15 mouse cellular contexts compared by ENCODE assay signal in the genomic region with DNA sequence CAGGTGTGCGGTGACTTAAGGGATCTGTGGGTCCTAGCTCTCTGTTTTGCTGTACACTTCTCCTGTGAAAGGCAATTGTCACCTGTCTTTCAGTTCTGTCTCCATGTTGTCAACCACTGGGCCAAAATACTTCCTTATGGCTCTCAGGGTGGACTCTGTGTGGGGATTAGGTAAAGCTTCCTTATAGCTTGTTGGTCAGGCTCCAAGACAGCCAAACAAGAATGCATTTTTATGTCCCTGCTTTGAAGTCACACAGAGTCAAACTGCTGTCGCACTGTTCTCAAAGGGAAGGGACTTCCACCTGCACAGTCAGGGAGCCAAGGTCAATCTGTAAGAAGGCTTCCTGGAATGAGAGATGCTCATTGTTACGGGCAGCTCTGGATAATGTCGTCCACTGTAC. TPM values are rescaled to one million over a fixed set of nuclear protein-coding genes. Genes with fewer than 3 reads are reported as not detected.
A peak's percentile ranks its signal among the peaks of the same experiment; 100 is the strongest.
DNase-seq lines count a peak whose midpoint lies in the region; ATAC-seq and TF ChIP-seq lines count a peak whose summit lies in the region.
"Had no signal": no experiment of that assay in that cellular context is flagged by ENCODE, and none has a peak within 500 bp of the region (broad histone marks: within the 10 kb centered on the region; RNA-seq: fewer than 3 reads in every experiment).

No protein-coding gene starts in this region.

- no peaks in the 10 kb centered on the region for H3K36me3 ChIP-seq in forebrain, embryonic 10.5 days (replicated peaks)
- H3K36me3 ChIP-seq in forebrain, embryonic 11.5 days (ENCODE audit: control insufficient read depth, insufficient read depth, low read length) = no peaks in the 10 kb centered on the region
- H3K36me3 ChIP-seq in kidney, embryonic 14.5 days (ENCODE audit: control insufficient read depth, insufficient read depth, low read length) = no peaks in the 10 kb centered on the region
- no peaks in the 10 kb centered on the region for H3K36me3 ChIP-seq in stomach, embryonic 16.5 days (ENCODE audit: control insufficient read depth, insufficient read depth, low read length)
- no peaks in the 10 kb centered on the region for H3K36me3 ChIP-seq in stomach, postnatal 0 days (ENCODE audit: control insufficient read depth, insufficient read depth, low read length)
- H3K36me3 ChIP-seq: embryonic facial prominence, embryonic 15.5 days; heart, embryonic 13.5 days; limb, embryonic 12.5 days had no signal

- peaks cover 39% of the 10 kb centered on the region for H3K4me1 ChIP-seq in forebrain, embryonic 10.5 days
- peaks cover 18% of the 10 kb centered on the region; the same call in 1 of the 2 replicates for H3K4me1 ChIP-seq in forebrain, embryonic 11.5 days (replicated peaks; ENCODE audit: control insufficient read depth, insufficient read depth, low read length)
- peaks cover 19% of the 10 kb centered on the region; the same call in 1 of the 2 replicates for H3K4me1 ChIP-seq in kidney, embryonic 14.5 days (ENCODE audit: control insufficient read depth, insufficient read depth, low read length)
- H3K4me1 ChIP-seq in stomach, embryonic 16.5 days (ENCODE audit: control insufficient read depth, insufficient read depth, low read length) = peaks cover 16% of the 10 kb centered on the region
- no peaks in the 10 kb centered on the region for H3K4me1 ChIP-seq in stomach, postnatal 0 days (replicated peaks; ENCODE audit: control insufficient read depth, insufficient read depth)

- H3K9ac ChIP-seq in forebrain, embryonic 11.5 days (ENCODE audit: low read length) = no peak overlapping the region
- H3K9ac ChIP-seq in kidney, embryonic 14.5 days (ENCODE audit: low read depth, low read length) = no peak overlapping the region
- H3K9ac ChIP-seq in stomach, embryonic 16.5 days (ENCODE audit: low read length) = no peak overlapping the region
- H3K9ac ChIP-seq in stomach, postnatal 0 days (ENCODE audit: low read length) = no peak overlapping the region
- H3K9ac ChIP-seq: embryonic facial prominence, embryonic 15.5 days; liver, embryonic 14.5 days had no signal

- peaks cover 23% of the 10 kb centered on the region for H3K27me3 ChIP-seq in forebrain, embryonic 10.5 days (ENCODE audit: poor library complexity, severe bottlenecking)
- peaks cover 2% of the 10 kb centered on the region; the same call in 1 of the 2 replicates for H3K27me3 ChIP-seq in forebrain, embryonic 11.5 days (ENCODE audit: control insufficient read depth, insufficient read depth, low read length)
- H3K27me3 ChIP-seq in kidney, embryonic 14.5 days (ENCODE audit: control insufficient read depth, insufficient read depth, low read length) = no peaks in the 10 kb centered on the region
- no peaks in the 10 kb centered on the region for H3K27me3 ChIP-seq in stomach, embryonic 16.5 days (ENCODE audit: control insufficient read depth, insufficient read depth, low read length)
- no peaks in the 10 kb centered on the region for H3K27me3 ChIP-seq in stomach, postnatal 0 days (ENCODE audit: control insufficient read depth, insufficient read depth, low read length)
- H3K27me3 ChIP-seq: embryonic facial prominence, embryonic 15.5 days; heart, embryonic 13.5 days had no signal

- TF ChIP-seq CTCF in stomach, postnatal 0 days (IDR thresholded peaks at IDR 0.05; ENCODE audit: low read depth) = no peak
- no peak for TF ChIP-seq CTCF in left cerebral cortex, adult 2 months (IDR thresholded peaks at IDR 0.05)

- TF ChIP-seq EP300 in stomach, postnatal 0 days (optimal IDR thresholded peaks at IDR 0.05) = no peak

- intact Hi-C loops in left cerebral cortex, adult 2 months (cut with DNase I) = no loop called here

- no peak for DNase-seq in forebrain, embryonic 10.5 days (ENCODE audit: extremely low spot score, low spot score)
- no peak for DNase-seq in forebrain, embryonic 11.5 days (ENCODE audit: low spot score)
- no peak for DNase-seq in kidney, postnatal 25 days
- DNase-seq in stomach, postnatal 0 days (ENCODE audit: low spot score) = no peak
- no peak for DNase-seq in left cerebral cortex, adult 2 months (ENCODE audit: extremely low spot score in 1 of 2, low spot score in 2 of 2)
- DNase-seq in adrenal gland, adult 18-20 months (ENCODE audit: low spot score in 2 of 2) = no peak
- DNase-seq: adrenal gland, postnatal 25 days; cerebellum, adult 8-10 months had no signal

- no peak overlapping the region for H3K4me3 ChIP-seq in forebrain, embryonic 10.5 days
- H3K4me3 ChIP-seq in forebrain, embryonic 11.5 days (ENCODE audit: low read depth, low read length) = no peak overlapping the region
- no peak overlapping the region for H3K4me3 ChIP-seq in kidney, embryonic 14.5 days (ENCODE audit: low read length)
- no peak overlapping the region for H3K4me3 ChIP-seq in stomach, embryonic 16.5 days (replicated peaks; ENCODE audit: low read length)
- H3K4me3 ChIP-seq in stomach, postnatal 0 days (ENCODE audit: low read depth, low read length) = no peak overlapping the region
- H3K4me3 ChIP-seq in left cerebral cortex, adult 2 months = no peak overlapping the region
- H3K4me3 ChIP-seq: megakaryocyte, embryonic 14.5 days had no signal

- H3K9me3 ChIP-seq in forebrain, embryonic 10.5 days = no peaks in the 10 kb centered on the region
- no peaks in the 10 kb centered on the region for H3K9me3 ChIP-seq in forebrain, embryonic 11.5 days (ENCODE audit: control insufficient read depth, low read length)
- H3K9me3 ChIP-seq in kidney, embryonic 14.5 days (ENCODE audit: control insufficient read depth, low read length) = no peaks in the 10 kb centered on the region
- 0 out of 2 replicates have a peak, but pooled peaks cover 3% of the 10 kb centered on the region for H3K9me3 ChIP-seq in stomach, embryonic 16.5 days (replicated peaks; ENCODE audit: control insufficient read depth, low read length)
- no peaks in the 10 kb centered on the region for H3K9me3 ChIP-seq in stomach, postnatal 0 days (ENCODE audit: control insufficient read depth, low read length)
- H3K9me3 ChIP-seq: embryonic facial prominence, embryonic 15.5 days; heart, embryonic 13.5 days; limb, embryonic 12.5 days had no signal

- no peak overlapping the region for H3K4me2 ChIP-seq in forebrain, embryonic 11.5 days (ENCODE audit: low read depth, low read length, severe bottlenecking)
- no peak overlapping the region for H3K4me2 ChIP-seq in kidney, embryonic 14.5 days (replicated peaks; ENCODE audit: low read depth, low read length)
- no peak overlapping the region for H3K4me2 ChIP-seq in stomach, embryonic 16.5 days (ENCODE audit: low read depth, low read length)
- no peak overlapping the region for H3K4me2 ChIP-seq in stomach, postnatal 0 days (replicated peaks; ENCODE audit: low read depth)

- 0 out of 2 replicates have a peak overlapping the region, but pooled peaks have one; percentile 66 for H3K27ac ChIP-seq in forebrain, embryonic 10.5 days
- no peak overlapping the region for H3K27ac ChIP-seq in forebrain, embryonic 11.5 days (ENCODE audit: low read depth, low read length)
- 0 out of 2 replicates have a peak overlapping the region, but pooled peaks have one; percentile 71 for H3K27ac ChIP-seq in kidney, embryonic 14.5 days (ENCODE audit: low read depth, low read length)
- 0 out of 2 replicates have a peak overlapping the region, but pooled peaks have one; percentile 74 for H3K27ac ChIP-seq in stomach, embryonic 16.5 days (ENCODE audit: low read length)
- H3K27ac ChIP-seq in stomach, postnatal 0 days (replicated peaks) = no peak overlapping the region
- no peak overlapping the region for H3K27ac ChIP-seq in left cerebral cortex, adult 2 months
- H3K27ac ChIP-seq: embryonic facial prominence, embryonic 15.5 days; limb, embryonic 12.5 days; liver, embryonic 14.5 days had no signal

- ATAC-seq in forebrain, embryonic 11.5 days (replicated peaks; ENCODE audit: low FRiP score) = no peak; the same call in 1 of the 2 replicates
- no peak for ATAC-seq in kidney, embryonic 14.5 days (ENCODE audit: low FRiP score, low TSS enrichment)
- ATAC-seq in stomach, embryonic 16.5 days (ENCODE audit: insufficient read depth, low FRiP score) = no peak
- no peak for ATAC-seq in stomach, postnatal 0 days (ENCODE audit: low FRiP score, low TSS enrichment)

- WGBS in forebrain, embryonic 10.5 days = 82% methylated on average over 4 of the region's 4 CpGs
- 81% methylated on average over 4 of the region's 4 CpGs for WGBS in forebrain, embryonic 11.5 days
- 65% methylated on average over 4 of the region's 4 CpGs for WGBS in kidney, embryonic 14.5 days
- 72% methylated on average over 4 of the region's 4 CpGs for WGBS in stomach, embryonic 16.5 days
- WGBS in stomach, postnatal 0 days = 76% methylated on average over 4 of the region's 4 CpGs

RNA-seq across cellular contexts. Expression of a gene that starts 31.9 kb away (rescaled TPM):
- polyA plus RNA-seq in forebrain, embryonic 10.5 days (2016; fragmentation: Nextera tagmentation; extraction: Ambion mirVana) = 6.3 and 7.2 TPM in 2 replicates
- 4.2 and 4.7 TPM in 2 replicates for polyA plus RNA-seq in forebrain, embryonic 11.5 days (2014; fragmentation: Nextera tagmentation; extraction: Ambion mirVana)
- 15.3 and 17.3 TPM in 2 replicates for polyA plus RNA-seq in kidney, embryonic 14.5 days (2014; fragmentation: Nextera tagmentation; extraction: Ambion mirVana)
- 123 and 133 TPM in 2 replicates for polyA plus RNA-seq in stomach, embryonic 16.5 days (2015; fragmentation: Nextera tagmentation; extraction: Ambion mirVana)
- 109 and 114 TPM in 2 replicates for polyA plus RNA-seq in stomach, postnatal 0 days (2015; fragmentation: Nextera tagmentation; extraction: Ambion mirVana)
- 10 to 100 TPM; 12.9 to 14.6 TPM for total RNA-seq in left cerebral cortex, adult 2 months (2021)
- total RNA-seq in adrenal gland, adult 18-20 months (2021) = 10 to 100 TPM; 60.5 to 90.5 TPM

RNA-seq across cellular contexts. Expression of a gene that starts 50.9 kb away (rescaled TPM):
- polyA plus RNA-seq in forebrain, embryonic 10.5 days (2016; fragmentation: Nextera tagmentation; extraction: Ambion mirVana) = 2.3 and 3.1 TPM in 2 replicates
- polyA plus RNA-seq in forebrain, embryonic 11.5 days (2014; fragmentation: Nextera tagmentation; extraction: Ambion mirVana) = 2.7 and 2.9 TPM in 2 replicates
- polyA plus RNA-seq in kidney, embryonic 14.5 days (2014; fragmentation: Nextera tagmentation; extraction: Ambion mirVana) = 3.7 and 5.2 TPM in 2 replicates
- polyA plus RNA-seq in stomach, embryonic 16.5 days (2015; fragmentation: Nextera tagmentation; extraction: Ambion mirVana) = 4.7 and 5.4 TPM in 2 replicates
- polyA plus RNA-seq in stomach, postnatal 0 days (2015; fragmentation: Nextera tagmentation; extraction: Ambion mirVana) = 1.7 TPM in 2 replicates
- 1 to 10 TPM; 3.5 to 3.7 TPM for total RNA-seq in left cerebral cortex, adult 2 months (2021)
- total RNA-seq in adrenal gland, adult 18-20 months (2021) = 1 to 10 TPM; 1.6 to 1.7 TPM

Comparison
In these comparisons a context has a peak if more than half of its experiments do, and no peak if none do; other contexts are left out.
1. H3K27ac ChIP-seq: peak in forebrain, embryonic 10.5 days (single experiment), kidney, embryonic 14.5 days (single experiment) and stomach, embryonic 16.5 days (single experiment); none in forebrain, embryonic 11.5 days (single experiment), stomach, postnatal 0 days (single experiment) and left cerebral cortex, adult 2 months (single experiment).